Mouse (Mus musculus) inflammation-experienced regulatory T-cells (primary cell): Measurements from ENCODE around the gene Ccdc137. TPM values are rescaled to one million over a fixed set of nuclear protein-coding genes. Genes with fewer than 3 reads are reported as not detected.

Experiments
- polyA plus RNA-seq, 2 experiments: library from polyadenylated mRNA; unstranded; fragments of 100-300 nt; shearing (Covaris generic); gene quantifications; one replicate each; pipeline ENCODE4 v1.2.1; 2017

Ccdc137 gene
- polyA plus RNA-seq, result 10 to 100 TPM; 51.2 to 66.8 TPM

DNA sequence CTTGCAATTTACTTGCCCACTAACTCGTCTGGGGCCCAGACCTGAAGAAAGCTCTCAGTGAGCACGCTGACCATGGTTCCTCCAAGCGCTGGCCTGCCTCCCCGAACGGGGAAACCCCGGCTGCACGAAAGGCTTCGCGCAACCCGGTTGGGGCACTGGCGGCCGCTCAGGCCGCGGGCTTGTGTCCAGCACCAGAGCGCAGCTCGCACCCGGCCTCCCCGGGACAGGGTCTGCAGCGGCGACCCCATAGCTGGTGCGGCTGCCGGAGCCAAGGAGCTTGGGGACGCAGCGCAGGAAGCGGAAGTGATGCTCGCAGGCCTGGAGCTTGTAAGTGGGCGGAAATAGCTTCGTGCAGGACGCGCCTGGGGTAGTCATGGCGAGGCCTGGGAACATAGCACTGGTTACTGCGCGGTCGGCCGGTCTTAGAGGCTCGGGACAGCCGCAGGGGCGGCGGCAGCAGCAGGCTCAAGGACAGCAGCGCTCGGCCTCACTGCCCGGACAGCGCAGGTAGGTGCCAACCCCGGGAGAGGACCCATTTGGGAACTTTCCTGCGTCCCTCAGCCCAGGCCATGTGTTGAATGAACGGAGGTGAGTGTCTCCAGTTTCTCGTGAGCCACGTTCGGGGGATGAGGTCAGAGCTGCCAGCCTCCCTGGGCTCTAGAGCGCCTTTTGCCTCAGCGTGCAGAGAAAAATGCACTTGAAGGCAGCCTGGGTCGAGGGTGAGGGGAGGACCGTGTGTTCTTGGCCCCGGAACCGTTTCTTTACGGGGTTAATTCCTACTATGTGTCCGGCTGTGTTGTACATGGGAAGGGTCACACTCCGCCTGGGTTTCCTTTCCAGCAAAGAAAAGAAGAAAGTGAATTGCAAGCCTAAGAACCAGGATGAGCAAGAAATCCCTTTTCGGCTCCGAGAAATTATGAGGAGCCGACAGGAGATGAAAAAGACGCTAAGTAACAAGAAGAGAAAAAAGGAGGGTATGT is at the start of gene Ccdc137, which contains the start of gene Oxld1:
Gene Ccdc137 (plus strand): TSS at position 344 of the 980 bp plus-strand sequence.
Gene Oxld1 (minus strand): TSS at position 297 of the 980 bp plus-strand sequence.

DNA sequence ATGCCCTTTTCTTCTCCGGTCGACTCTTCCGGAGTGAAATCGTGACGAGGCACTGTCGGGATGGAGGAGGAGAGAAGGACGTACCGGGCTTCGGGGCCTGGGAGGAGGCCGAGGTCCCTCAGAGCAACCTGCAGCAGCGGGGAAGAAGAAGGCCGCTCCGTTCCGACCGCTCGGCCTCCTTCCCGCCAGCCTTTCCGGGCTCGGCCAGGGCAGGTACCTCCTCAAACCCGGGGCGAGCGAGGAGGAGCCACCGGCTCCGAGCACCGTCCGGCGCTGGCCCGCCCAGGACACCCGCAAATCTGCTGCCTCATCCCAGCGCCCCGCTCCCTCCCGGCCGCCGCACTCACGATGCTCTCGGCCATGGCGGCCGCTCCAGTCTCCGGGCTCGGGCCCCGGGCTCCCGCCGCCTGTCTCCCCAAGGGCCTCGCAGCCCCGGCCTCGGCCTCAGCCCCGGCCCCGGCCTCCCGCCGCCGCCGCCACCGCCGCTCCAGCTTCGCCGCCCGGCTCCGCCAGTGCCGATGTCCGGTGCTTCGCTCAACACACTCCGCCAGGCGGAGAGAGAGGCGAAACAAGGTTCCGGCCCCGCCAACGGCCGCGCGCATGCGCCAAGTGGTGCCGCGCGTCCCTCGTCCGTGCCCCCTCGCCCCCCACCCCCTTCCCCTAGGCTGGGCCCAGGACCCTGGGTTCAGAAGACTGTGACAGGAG is 20.6 kb upstream of the Ccdc137 start, which contains the start of gene Nploc4:
Gene Nploc4 (minus strand): TSS at position 557 of the 705 bp plus-strand sequence.

DNA sequence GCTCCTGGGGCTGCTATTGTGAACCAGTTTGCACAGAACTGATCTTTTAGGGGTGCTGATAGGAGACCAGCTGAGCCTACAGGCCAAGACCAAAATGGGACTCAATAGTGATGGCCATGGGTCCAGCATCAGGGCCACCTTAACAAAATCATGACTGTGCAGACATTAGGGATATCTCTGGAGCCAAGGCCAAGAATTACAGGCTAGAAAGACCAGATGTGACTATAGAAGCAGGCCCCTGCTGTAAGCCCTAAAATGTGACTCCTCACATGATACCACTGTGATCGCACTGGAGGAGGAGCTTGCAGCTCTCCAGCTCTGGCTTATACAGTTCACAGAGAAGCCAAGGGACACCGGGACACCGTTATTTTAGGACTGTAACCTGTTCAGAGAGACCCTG is 15.6 kb upstream of the Ccdc137 start, which contains the start of gene Tspan10:
Gene Tspan10 (plus strand): TSS at position 301 of the 400 bp plus-strand sequence.

DNA sequence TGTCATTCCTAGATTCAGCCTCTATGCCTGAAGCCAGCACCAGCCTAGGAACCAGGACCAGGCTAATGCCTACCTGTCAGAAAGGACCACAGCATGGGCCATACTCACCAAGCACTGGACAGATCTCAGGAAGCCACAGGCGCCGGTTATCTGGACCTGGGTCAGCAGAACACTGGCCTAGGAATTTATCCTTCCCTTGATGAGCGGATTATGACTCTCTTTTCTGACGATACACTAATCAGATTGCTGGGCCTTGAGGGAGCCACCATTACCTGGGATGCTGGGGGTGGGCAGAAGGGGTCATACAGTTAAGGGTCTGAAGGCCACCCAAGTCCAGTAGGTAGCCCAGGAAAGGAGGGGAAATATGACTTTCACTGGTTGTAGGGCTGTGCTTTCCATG is 4.6 kb upstream of the Ccdc137 start, which contains the start of gene Pde6g:
Gene Pde6g (minus strand): TSS at position 195 of the 400 bp plus-strand sequence.

DNA sequence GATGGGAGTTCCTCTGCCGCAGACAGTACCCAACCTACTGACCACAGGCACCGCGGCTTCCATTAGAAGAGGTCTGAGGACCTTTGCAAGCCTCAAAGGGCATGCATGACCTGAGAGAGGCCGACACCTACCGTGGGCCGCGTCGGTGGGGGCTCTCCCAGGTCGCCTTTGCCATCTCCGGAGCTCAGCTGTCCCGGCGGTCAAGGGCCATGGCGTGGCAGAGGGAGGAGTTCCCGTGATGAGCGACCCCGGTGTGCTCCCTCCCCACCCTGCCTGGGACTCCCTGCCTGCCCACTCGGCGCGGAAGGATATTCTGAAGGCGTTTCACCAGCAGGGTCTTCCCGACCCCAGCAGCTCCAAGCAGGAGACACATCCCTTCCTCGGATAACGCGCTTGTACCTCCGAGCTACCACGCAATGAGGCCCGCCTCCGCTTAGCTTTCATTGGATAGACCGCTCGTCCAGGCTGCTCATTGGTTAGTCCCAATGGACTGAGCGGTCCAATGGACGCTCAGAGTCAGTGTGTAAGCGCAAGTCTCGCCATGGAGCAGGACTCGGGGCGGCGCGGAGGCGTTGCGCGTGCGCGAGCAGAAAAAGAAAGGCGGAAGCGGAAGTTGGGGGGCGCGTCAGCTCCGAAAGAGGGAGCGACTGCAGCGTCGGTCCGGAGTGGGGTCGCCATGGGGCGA is 9.3 kb downstream of the Ccdc137 start, which contains the start of gene Arl16:
Gene Arl16 (minus strand): TSS at position 557 of the 685 bp plus-strand sequence.

DNA sequence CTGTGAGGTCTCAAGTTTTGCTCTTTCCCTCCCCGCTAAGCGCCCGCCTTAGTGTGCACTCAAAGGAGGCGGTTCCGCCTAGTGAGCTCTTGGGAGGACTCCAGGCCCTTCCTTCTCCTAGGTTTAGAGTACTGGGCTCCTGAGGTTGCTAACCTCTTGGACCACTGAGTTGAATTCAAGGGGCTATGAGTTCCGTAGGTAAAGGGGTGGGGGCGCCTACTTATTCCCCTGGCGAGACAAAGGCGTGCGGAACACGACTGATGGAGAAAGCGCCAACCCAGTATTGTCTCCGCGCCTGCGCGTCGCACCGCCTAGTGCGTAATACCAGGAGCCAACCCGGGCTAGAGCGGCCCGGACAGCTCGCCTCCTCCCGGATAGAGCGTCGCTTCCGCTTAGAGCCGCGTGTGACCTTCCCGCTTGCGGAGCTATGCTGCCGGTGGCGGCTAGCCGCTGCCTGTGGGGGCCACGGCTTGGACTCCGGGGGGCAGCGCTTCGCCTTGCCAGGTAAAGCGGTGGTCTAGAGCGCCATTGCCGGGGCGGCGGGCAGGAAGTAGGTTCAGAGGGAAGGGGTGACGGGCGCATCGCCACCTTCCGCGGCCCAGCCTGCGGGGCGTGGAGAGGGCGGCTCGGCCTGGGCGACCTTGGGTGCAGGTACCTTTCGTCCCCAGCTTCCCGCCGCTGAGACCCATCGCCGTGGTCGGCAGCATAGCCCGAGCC is 26.5 kb downstream of the Ccdc137 start, which contains the start of gene Mrpl12:
Gene Mrpl12 (plus strand): TSS at position 349 of the 717 bp plus-strand sequence.

DNA sequence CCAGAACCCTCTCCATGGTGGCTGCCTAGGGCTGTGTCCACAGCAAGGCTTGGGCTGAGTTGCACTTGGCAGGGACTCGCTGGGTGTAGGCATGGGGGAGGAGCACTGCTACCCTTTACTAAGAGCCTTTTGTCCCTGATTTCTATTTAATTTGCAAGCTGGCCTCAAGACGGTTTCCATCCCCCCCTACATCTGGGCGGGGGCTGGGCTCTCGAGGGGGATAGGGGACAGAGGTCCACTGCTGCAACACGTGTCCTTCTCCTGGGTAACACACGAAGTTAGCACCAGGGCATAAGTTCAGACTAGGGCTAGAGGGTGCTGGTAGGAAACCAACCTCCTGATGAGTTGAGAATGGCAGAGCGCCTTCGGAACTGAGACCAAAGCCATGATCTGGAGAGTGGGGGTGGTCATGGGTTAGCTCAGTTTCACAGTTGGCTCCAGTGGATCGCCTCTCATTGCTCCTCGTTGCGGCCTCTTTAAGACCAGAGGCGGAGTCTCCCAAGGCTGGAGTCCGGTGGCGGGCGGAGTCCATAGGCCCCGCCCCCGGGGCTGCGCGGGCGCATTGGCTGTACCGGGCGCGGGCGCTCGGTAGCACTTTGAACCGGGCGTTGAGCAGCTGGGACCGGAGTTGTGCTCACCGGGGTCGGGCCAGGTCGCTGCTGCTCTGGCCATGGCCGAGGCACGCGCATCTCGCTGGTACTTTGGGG is 33.6 kb downstream of the Ccdc137 start, which contains the start of gene Slc25a10:
Gene Slc25a10 (plus strand): TSS at position 524 of the 707 bp plus-strand sequence.

Other genes starting within 250 kb of the Ccdc137 start
- gene Bahcc1, start 225.2 kb upstream of the Ccdc137 start, polyA plus RNA-seq, result 1 to 10 TPM in 1 of 2 experiments, under 1 TPM in 1; 0.11 to 2.1 TPM
- gene Actg1, start 109.6 kb upstream of the Ccdc137 start, polyA plus RNA-seq, result 1,000 to 10,000 TPM; 2,279 to 2,302 TPM
- under 1 TPM; 0.16 to 0.19 TPM for gene Fscn2, start 96.6 kb upstream of the Ccdc137 start, polyA plus RNA-seq
- gene Faap100, start 79.4 kb upstream of the Ccdc137 start, polyA plus RNA-seq, result 10 to 100 TPM; 24.5 to 41.1 TPM
- gene Nploc4, start 20.4 kb upstream of the Ccdc137 start, polyA plus RNA-seq, result 10 to 100 TPM; 43.2 to 49.9 TPM
- not detected for gene Tspan10, start 15.5 kb upstream of the Ccdc137 start, polyA plus RNA-seq
- 1 to 10 TPM; 1.5 to 2.0 TPM for gene Pde6g, start 4.6 kb upstream of the Ccdc137 start, polyA plus RNA-seq
- gene Oxld1, start within 50 bp of the Ccdc137 start, polyA plus RNA-seq, result 10 to 100 TPM; 12.6 to 15.7 TPM
- 10 to 100 TPM; 27.3 to 42.6 TPM for gene Arl16, start 9.5 kb downstream of the Ccdc137 start, polyA plus RNA-seq
- gene Mrpl12, start 26.5 kb downstream of the Ccdc137 start, polyA plus RNA-seq, result 10 to 100 TPM; 65.5 to 81.0 TPM
- gene Slc25a10, start 33.7 kb downstream of the Ccdc137 start, polyA plus RNA-seq, result 10 to 100 TPM in 1 of 2 experiments, 1 to 10 TPM in 1; 9.8 to 22.0 TPM
- not detected for gene Gcgr, start 72.6 kb downstream of the Ccdc137 start, polyA plus RNA-seq
- gene Mcrip1, start 91.6 kb downstream of the Ccdc137 start, polyA plus RNA-seq, result 100 to 1,000 TPM; 111 to 150 TPM
- gene Ppp1r27, start 93.0 kb downstream of the Ccdc137 start, polyA plus RNA-seq, result 1 to 10 TPM in 1 of 2 experiments, under 1 TPM in 1; 0.63 to 1.8 TPM
- gene P4hb, start 115.1 kb downstream of the Ccdc137 start, polyA plus RNA-seq, result 100 to 1,000 TPM; 247 to 254 TPM
- 100 to 1,000 TPM; 707 to 884 TPM for gene Arhgdia, start 123.5 kb downstream of the Ccdc137 start, polyA plus RNA-seq
- gene Alyref, start 140.2 kb downstream of the Ccdc137 start, polyA plus RNA-seq, result 100 to 1,000 TPM; 253 to 299 TPM
- gene Anapc11, start 140.3 kb downstream of the Ccdc137 start, polyA plus RNA-seq, result 100 to 1,000 TPM; 116 to 144 TPM
- 1 to 10 TPM in 1 of 2 experiments, not detected in 1; 1.0 TPM for gene Npb, start 150.4 kb downstream of the Ccdc137 start, polyA plus RNA-seq
- gene Pcyt2, start 159.8 kb downstream of the Ccdc137 start, polyA plus RNA-seq, result 100 to 1,000 TPM; 142 to 194 TPM
- 100 to 1,000 TPM; 275 to 320 TPM for gene Sirt7, start 167.1 kb downstream of the Ccdc137 start, polyA plus RNA-seq
- 10 to 100 TPM; 22.8 to 25.0 TPM for gene Mafg, start 175.5 kb downstream of the Ccdc137 start, polyA plus RNA-seq
- 1 to 10 TPM in 1 of 2 experiments, under 1 TPM in 1; 0.43 to 3.8 TPM for gene Pycr1, start 185.7 kb downstream of the Ccdc137 start, polyA plus RNA-seq
- under 1 TPM; 0.38 to 0.75 TPM for gene Myadml2, start 190.0 kb downstream of the Ccdc137 start, polyA plus RNA-seq
- under 1 TPM; 0.11 to 0.97 TPM for gene Notum, start 203.1 kb downstream of the Ccdc137 start, polyA plus RNA-seq
- 100 to 1,000 TPM; 142 to 153 TPM for gene Aspscr1, start 214.9 kb downstream of the Ccdc137 start, polyA plus RNA-seq